ENCODE assay signal across 23 mouse cellular contexts in the genomic region with DNA sequence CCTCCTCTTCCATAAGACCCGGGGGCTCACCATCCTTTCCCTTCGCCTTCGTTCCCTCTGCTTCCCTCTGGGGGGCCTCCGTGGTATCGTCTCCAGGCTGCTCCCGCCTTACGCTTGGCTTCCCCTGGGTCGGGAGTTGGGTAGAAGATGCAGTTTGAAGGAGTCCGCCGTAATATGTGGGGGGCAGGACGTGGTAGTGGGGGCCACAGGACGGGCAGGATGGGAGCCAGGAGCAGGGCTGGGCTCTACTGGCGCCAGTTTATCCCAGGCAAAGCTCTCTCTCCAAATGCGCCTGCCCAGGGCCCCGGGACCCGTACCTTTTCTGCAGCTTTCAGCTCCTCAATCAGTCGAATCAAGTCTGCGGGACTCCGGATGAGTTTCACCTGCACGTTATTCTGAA. TPM values are rescaled to one million over a fixed set of nuclear protein-coding genes. Genes with fewer than 3 reads are reported as not detected.
DNase-seq lines count a peak whose midpoint lies in the region; TF ChIP-seq lines count a peak whose summit lies in the region.
"Had no signal": no experiment of that assay in that cellular context is flagged by ENCODE, and none has a peak within 500 bp of the region (broad histone marks: within the 10 kb centered on the region; RNA-seq: fewer than 3 reads in every experiment).

No protein-coding gene starts in this region.

- H3K27me3 ChIP-seq in heart, adult 2 months (ENCODE audit: control insufficient read depth, insufficient read depth, low read length): no peaks in the 10 kb centered on the region
- H3K27me3 ChIP-seq: embryonic facial prominence, embryonic 15.5 days; forebrain, embryonic 15.5 days had no signal

- peak; percentile 91 for DNase-seq in heart, adult 11 months
- no peak for DNase-seq in heart, adult 2 months
- DNase-seq in right cerebral cortex, postnatal 4 days: peak; percentile 21
- no peak for DNase-seq in right cerebral cortex, adult 2 months (ENCODE audit: low spot score in 2 of 2)
- no peak for DNase-seq in ES-E14 (ENCODE audit: low read depth, low spot score)
- no peak for DNase-seq in frontal cortex, postnatal 36 days (ENCODE audit: low spot score in 2 of 2)
- DNase-seq: adrenal gland, adult 8-10 months; adrenal gland, postnatal 25 days; cerebellum, adult 11-12 months; cerebellum, adult 8-10 months; gastrocnemius, postnatal 36 days; heart, postnatal 10 days; heart, postnatal 36 days; kidney, adult 11 months had no signal

- H3K79me2 ChIP-seq in heart, adult 2 months (replicated peaks; ENCODE audit: control insufficient read depth, insufficient read depth, low read length): no peaks in the 10 kb centered on the region

- H3K4me3 ChIP-seq in heart, adult 2 months: no peak overlapping the region
- H3K4me3 ChIP-seq in ES-E14 (ENCODE audit: insufficient read depth in 1 of 2, low read depth in 1 of 2, low read length in 2 of 2, poor library complexity in 1 of 2, severe bottlenecking in 1 of 2): peak overlapping the region in 1 of 2 experiments; percentile 4; a peak in 1 of 4 replicates
- H3K4me3 ChIP-seq: embryonic facial prominence, embryonic 12.5 days; embryonic facial prominence, embryonic 15.5 days; forebrain, embryonic 15.5 days; heart, embryonic 12.5 days; heart, embryonic 15.5 days; hindbrain, embryonic 10.5 days; hindbrain, embryonic 13.5 days; intestine, embryonic 15.5 days had no signal

- H3K4me1 ChIP-seq in heart, adult 2 months (ENCODE audit: control insufficient read depth, insufficient read depth, low read length): no peaks in the 10 kb centered on the region
- H3K4me1 ChIP-seq in ES-E14 (ENCODE audit: control insufficient read depth in 2 of 2, insufficient read depth in 2 of 2, low read length in 2 of 2, poor library complexity in 1 of 2): peaks cover 0 to 20% of the 10 kb centered on the region in 2 experiments; a peak in 3 of 4 replicates
- H3K4me1 ChIP-seq: hindbrain, embryonic 10.5 days; intestine, embryonic 15.5 days had no signal

- H3K27ac ChIP-seq in heart, adult 2 months: no peak overlapping the region
- no peak overlapping the region for H3K27ac ChIP-seq in ES-E14 (ENCODE audit: insufficient read depth, low read depth, low read length, poor library complexity, severe bottlenecking)
- H3K27ac ChIP-seq: embryonic facial prominence, embryonic 12.5 days; embryonic facial prominence, embryonic 15.5 days; forebrain, embryonic 15.5 days; heart, embryonic 15.5 days; hindbrain, embryonic 10.5 days; hindbrain, embryonic 13.5 days; intestine, embryonic 15.5 days had no signal

- no peak overlapping the region for H3K9ac ChIP-seq in heart, adult 2 months (ENCODE audit: low read depth, low read length)
- H3K9ac ChIP-seq in ES-E14 (ENCODE audit: insufficient read depth, low read depth, low read length, poor library complexity, severe bottlenecking): 0 out of 2 replicates have a peak overlapping the region, but pooled peaks have one; percentile 35
- H3K9ac ChIP-seq: embryonic facial prominence, embryonic 12.5 days; embryonic facial prominence, embryonic 15.5 days; forebrain, embryonic 15.5 days; heart, embryonic 15.5 days; hindbrain, embryonic 13.5 days; intestine, embryonic 15.5 days had no signal

- no peaks in the 10 kb centered on the region for H3K36me3 ChIP-seq in heart, adult 2 months (ENCODE audit: control insufficient read depth, insufficient read depth, low read length)
- peaks cover 2% of the 10 kb centered on the region; the same call in 1 of the 2 replicates for H3K36me3 ChIP-seq in ES-E14 (ENCODE audit: control insufficient read depth, insufficient read depth, low read length, poor library complexity, severe bottlenecking)
- H3K36me3 ChIP-seq: intestine, embryonic 15.5 days had no signal

- in situ Hi-C loops in ES-E14 (cut with MboI; ENCODE audit: low sequenced_read_pairs in 2 of 2, unreplicated experiment in 2 of 2): no loop called here

- TF ChIP-seq CTCF in heart, adult 2 months (IDR thresholded peaks at IDR 0.05): no peak

- 85% methylated on average over 20 of the region's 20 CpGs for WGBS in heart, adult 2 months

- no peak for TF ChIP-seq EP300 in heart, adult 2 months (IDR thresholded peaks at IDR 0.05; ENCODE audit: insufficient read depth, low read depth, low read length)

- no peaks in the 10 kb centered on the region for H3K9me3 ChIP-seq in ES-E14 (ENCODE audit: control insufficient read depth, insufficient read depth, low read depth, low read length)
- H3K9me3 ChIP-seq: embryonic facial prominence, embryonic 12.5 days; embryonic facial prominence, embryonic 15.5 days; forebrain, embryonic 15.5 days; heart, embryonic 12.5 days; heart, embryonic 15.5 days; hindbrain, embryonic 10.5 days; hindbrain, embryonic 13.5 days; intestine, embryonic 15.5 days had no signal

- no peak for TF ChIP-seq POLR2A in heart, adult 2 months (IDR thresholded peaks at IDR 0.05; ENCODE audit: insufficient read depth, low read depth, low read length)

- intact Hi-C loops in heart, adult 2 months (cut with DNase I): no loop called here

TF ChIP-seq in ES-E14, 5 proteins besides CTCF, POLR2A, EP300 and RAD21:
- TF ChIP-seq CHD2 (IDR thresholded peaks at IDR 0.05; ENCODE audit: low read depth, low read length) (no peak), ZNF384 (IDR thresholded peaks at IDR 0.05; ENCODE audit: low read depth, low read length) (no peak), MAFK (IDR thresholded peaks at IDR 0.05; ENCODE audit: insufficient read depth, low read depth, low read length) (no peak), HCFC1 (IDR thresholded peaks at IDR 0.05; ENCODE audit: borderline replicate concordance, insufficient read depth, low read length) (no peak), ZC3H11A (IDR thresholded peaks at IDR 0.05; ENCODE audit: borderline replicate concordance, low read depth, low read length) (no peak)

RNA-seq across cellular contexts. Expression of a gene that starts 22.4 kb away (rescaled TPM):
- 10 to 100 TPM; 24.4 to 25.1 TPM for total RNA-seq in heart, adult 2 months (2021)
- polyA plus RNA-seq in heart, adult 2 months (2012; rRNA removed): 25.6 and 26.4 TPM in 2 replicates
- total RNA-seq in ES-E14 (2012; rRNA removed): 29.4 and 48.6 TPM in 2 replicates

RNA-seq across cellular contexts. Expression of a gene that starts 23.4 kb away (rescaled TPM):
- 1 to 10 TPM; 5.0 to 5.5 TPM for total RNA-seq in heart, adult 2 months (2021)
- polyA plus RNA-seq in heart, adult 2 months (2012; rRNA removed): 2.9 and 4.8 TPM in 2 replicates
- 1.4 and 2.0 TPM in 2 replicates for total RNA-seq in ES-E14 (2012; rRNA removed)
- polyA plus RNA-seq: heart, embryonic 15.5 days had no signal

RNA-seq across cellular contexts. Expression of a gene that starts 28.4 kb away (rescaled TPM):
- 10 to 100 TPM; 39.3 to 51.0 TPM for total RNA-seq in heart, adult 2 months (2021)
- 67.6 and 130 TPM in 2 replicates for polyA plus RNA-seq in heart, adult 2 months (2012; rRNA removed)
- total RNA-seq in ES-E14 (2012; rRNA removed): 121 and 154 TPM in 2 replicates

RNA-seq across cellular contexts. Expression of a gene that starts 35.2 kb away (rescaled TPM):
- 10 to 100 TPM; 77.8 to 83.0 TPM for total RNA-seq in heart, adult 2 months (2021)
- 110 and 139 TPM in 2 replicates for polyA plus RNA-seq in heart, adult 2 months (2012; rRNA removed)
- total RNA-seq in ES-E14 (2012; rRNA removed): 502 and 522 TPM in 2 replicates

RNA-seq across cellular contexts. Expression of a gene that starts 38.5 kb away (rescaled TPM):
- 1 to 10 TPM; 2.8 to 3.1 TPM for total RNA-seq in heart, adult 2 months (2021)
- polyA plus RNA-seq in heart, adult 2 months (2012; rRNA removed): 2.5 and 2.7 TPM in 2 replicates
- total RNA-seq in ES-E14 (2012; rRNA removed): 4.6 and 8.3 TPM in 2 replicates
- total RNA-seq: granulocyte monocyte progenitor cell, adult 5-6 weeks had no signal

Comparison
In these comparisons a context has a peak if more than half of its experiments do, and no peak if none do; other contexts are left out.
1. DNase-seq: peak in heart, adult 11 months (single experiment) and right cerebral cortex, postnatal 4 days (single experiment); none in heart, adult 2 months (0 of 2), right cerebral cortex, adult 2 months (0 of 2), ES-E14 (single experiment) and frontal cortex, postnatal 36 days (0 of 2).